Comparison of ENCODE assay signal across 24 mouse cellular contexts in genomic region chr2:71936711-71937110, GRCm38 (mm10). TPM values are rescaled to one million over a fixed set of nuclear protein-coding genes. Genes with fewer than 3 reads are reported as not detected.
DNase-seq lines count a peak whose midpoint lies in the region; TF ChIP-seq lines count a peak whose summit lies in the region.
"Had no signal": no experiment of that assay in that cellular context is flagged by ENCODE, and none has a peak within 500 bp of the region (broad histone marks: within the 10 kb centered on the region; RNA-seq: fewer than 3 reads in every experiment).

No protein-coding gene starts in this region.

- DNase-seq in gastrocnemius, adult 2 months = no peak
- DNase-seq in gastrocnemius, postnatal 10 days = no peak
- DNase-seq in layer of hippocampus, adult 18-20 months (ENCODE audit: low spot score in 2 of 2) = peak; percentile 44 to 64
- no peak for DNase-seq in layer of hippocampus, postnatal 10 days (ENCODE audit: low spot score in 2 of 2)
- peak; percentile 63 for DNase-seq in layer of hippocampus, adult 9-11 months
- DNase-seq in layer of hippocampus, adult 9-10 months (ENCODE audit: low spot score) = no peak
- peak; percentile 36 for DNase-seq in right cerebral cortex, adult 18-20 months
- DNase-seq in right cerebral cortex, postnatal 14 days = no peak
- DNase-seq: adrenal gland, adult 8-10 months; adrenal gland, postnatal 14 days; adrenal gland, postnatal 36 days; B cell, adult 2 months; cerebellum, adult 11 months; cerebellum, adult 18-20 months; cerebellum, adult 8-10 months; cerebellum, adult 9-11 months; cerebellum, postnatal 14 days; cerebellum, postnatal 36 days; embryo, embryonic 11 days had no signal

- TF ChIP-seq CTCF in gastrocnemius, adult 2 months (IDR thresholded peaks at IDR 0.05) = no peak

- peak overlapping the region; percentile 90 for H3K27ac ChIP-seq in gastrocnemius, adult 2 months
- H3K27ac ChIP-seq: embryonic facial prominence, embryonic 13.5 days; embryonic facial prominence, embryonic 15.5 days; forebrain, embryonic 10.5 days; forebrain, embryonic 12.5 days had no signal

- intact Hi-C loops in gastrocnemius, adult 2 months (cut with DNase I) = loop anchor here (5.0 kb wide), 1 partner anchor 34 kb away; no protein-coding TSS in a partner anchor

- no peak overlapping the region for H3K4me3 ChIP-seq in gastrocnemius, adult 2 months
- H3K4me3 ChIP-seq: embryonic facial prominence, embryonic 13.5 days; embryonic facial prominence, embryonic 15.5 days; erythroblast, embryonic 14.5 days; forebrain, embryonic 10.5 days; forebrain, embryonic 12.5 days had no signal

RNA-seq across cellular contexts. Expression of gene Rapgef4, which starts 44.3 kb away (rescaled TPM):
- 1 to 10 TPM; 1.8 to 3.2 TPM for total RNA-seq in gastrocnemius, adult 2 months (2021)
- 1 to 10 TPM; 2.4 to 4.4 TPM for total RNA-seq in gastrocnemius, postnatal 10 days (2021)
- total RNA-seq in layer of hippocampus, adult 18-20 months (2021) = 100 to 1,000 TPM; 389 to 433 TPM
- 100 to 1,000 TPM; 152 to 156 TPM for total RNA-seq in layer of hippocampus, postnatal 10 days (2021)

Comparison
In these comparisons a context has a peak if more than half of its experiments do, and no peak if none do; other contexts are left out.
1. DNase-seq: peak in layer of hippocampus, adult 18-20 months (2 of 2), layer of hippocampus, adult 9-11 months (single experiment) and right cerebral cortex, adult 18-20 months (single experiment); none in gastrocnemius, adult 2 months (single experiment), gastrocnemius, postnatal 10 days (single experiment), layer of hippocampus, postnatal 10 days (0 of 2), layer of hippocampus, adult 9-10 months (single experiment) and right cerebral cortex, postnatal 14 days (single experiment).
2. RNA of gene Rapgef4, which starts 44.3 kb away (total RNA-seq): 389 to 433 TPM in layer of hippocampus, adult 18-20 months and 152 to 156 TPM in layer of hippocampus, postnatal 10 days; 2.4 to 4.4 TPM in gastrocnemius, postnatal 10 days and 1.8 to 3.2 TPM in gastrocnemius, adult 2 months; every median in the first group is over 10 times any median in the second.